Comparison of ENCODE assay signal across 17 mouse cellular contexts in genomic region chr1:177717057-177717835, GRCm38 (mm10). TPM values are rescaled to one million over a fixed set of nuclear protein-coding genes. Genes with fewer than 3 reads are reported as not detected.
DNase-seq lines count a peak whose midpoint lies in the region; ATAC-seq lines count a peak whose summit lies in the region.
"Had no signal": no experiment of that assay in that cellular context is flagged by ENCODE, and none has a peak within 500 bp of the region (broad histone marks: within the 10 kb centered on the region; RNA-seq: fewer than 3 reads in every experiment).

No protein-coding gene starts in this region.

- no peak overlapping the region for H3K27ac ChIP-seq in intestine, embryonic 14.5 days (ENCODE audit: low read depth)
- H3K27ac ChIP-seq in intestine, embryonic 15.5 days, result no peak overlapping the region
- no peak overlapping the region for H3K27ac ChIP-seq in liver, embryonic 15.5 days (replicated peaks)
- H3K27ac ChIP-seq: kidney, postnatal 0 days; limb, embryonic 15.5 days; midbrain, embryonic 10.5 days; neural tube, embryonic 13.5 days had no signal

- H3K27me3 ChIP-seq in intestine, embryonic 14.5 days (replicated peaks; ENCODE audit: control insufficient read depth, insufficient read depth, low read length), result no peaks in the 10 kb centered on the region
- H3K27me3 ChIP-seq in intestine, embryonic 15.5 days (replicated peaks), result no peaks in the 10 kb centered on the region
- no peaks in the 10 kb centered on the region for H3K27me3 ChIP-seq in liver, embryonic 15.5 days
- H3K27me3 ChIP-seq: limb, embryonic 15.5 days; neural tube, embryonic 13.5 days had no signal

- no peak for ATAC-seq in intestine, embryonic 14.5 days (replicated peaks; ENCODE audit: low FRiP score, low TSS enrichment, low read depth)
- ATAC-seq in intestine, embryonic 15.5 days, result no peak
- ATAC-seq in liver, embryonic 15.5 days (ENCODE audit: insufficient read depth), result peak; percentile 62
- ATAC-seq: forebrain, embryonic 15.5 days had no signal

- H3K4me2 ChIP-seq in intestine, embryonic 14.5 days (ENCODE audit: low read length), result no peak overlapping the region
- H3K4me2 ChIP-seq in intestine, embryonic 15.5 days (replicated peaks), result no peak overlapping the region
- H3K4me2 ChIP-seq in liver, embryonic 15.5 days, result no peak overlapping the region
- H3K4me2 ChIP-seq: forebrain, embryonic 15.5 days; limb, embryonic 15.5 days; neural tube, embryonic 13.5 days had no signal

- H3K36me3 ChIP-seq in intestine, embryonic 14.5 days (ENCODE audit: control insufficient read depth, insufficient read depth, low read length), result no peaks in the 10 kb centered on the region
- no peaks in the 10 kb centered on the region for H3K36me3 ChIP-seq in intestine, embryonic 15.5 days
- H3K36me3 ChIP-seq in liver, embryonic 15.5 days (replicated peaks), result no peaks in the 10 kb centered on the region
- H3K36me3 ChIP-seq: embryonic facial prominence, embryonic 10.5 days; forebrain, embryonic 15.5 days; limb, embryonic 15.5 days; midbrain, embryonic 10.5 days; neural tube, embryonic 13.5 days had no signal

- no peak overlapping the region for H3K4me3 ChIP-seq in intestine, embryonic 14.5 days (ENCODE audit: low read depth, low read length)
- no peak overlapping the region for H3K4me3 ChIP-seq in intestine, embryonic 15.5 days (replicated peaks)
- H3K4me3 ChIP-seq in liver, embryonic 15.5 days (replicated peaks), result no peak overlapping the region
- H3K4me3 ChIP-seq: embryonic facial prominence, embryonic 10.5 days; forebrain, embryonic 15.5 days; limb, embryonic 15.5 days; midbrain, embryonic 10.5 days; neural tube, embryonic 13.5 days had no signal

- no peaks in the 10 kb centered on the region for H3K9me3 ChIP-seq in intestine, embryonic 14.5 days (ENCODE audit: control insufficient read depth, low read length)
- H3K9me3 ChIP-seq in intestine, embryonic 15.5 days, result no peaks in the 10 kb centered on the region
- H3K9me3 ChIP-seq in liver, embryonic 15.5 days (replicated peaks), result no peaks in the 10 kb centered on the region
- H3K9me3 ChIP-seq: embryonic facial prominence, embryonic 10.5 days; forebrain, embryonic 15.5 days; limb, embryonic 15.5 days; midbrain, embryonic 10.5 days; neural tube, embryonic 13.5 days had no signal

- no peak overlapping the region for H3K9ac ChIP-seq in intestine, embryonic 14.5 days (ENCODE audit: low read length)
- H3K9ac ChIP-seq in intestine, embryonic 15.5 days, result no peak overlapping the region
- no peak overlapping the region for H3K9ac ChIP-seq in liver, embryonic 15.5 days
- H3K9ac ChIP-seq: forebrain, embryonic 15.5 days; limb, embryonic 15.5 days; neural tube, embryonic 13.5 days had no signal

- 79% methylated on average over 7 of the region's 7 CpGs for WGBS in intestine, embryonic 14.5 days
- WGBS in intestine, embryonic 15.5 days, result 72% methylated on average over 7 of the region's 7 CpGs
- 39% methylated on average over 7 of the region's 7 CpGs for WGBS in liver, embryonic 15.5 days (ENCODE audit: insufficient replicate concordance)

- DNase-seq in intestine, embryonic 14.5 days (ENCODE audit: low spot score), result peak; percentile 16
- DNase-seq in ES-CJ7 (ENCODE audit: low read depth, low spot score), result peak; percentile 47
- peak; percentile 25 for DNase-seq in c-Kit-positive CD71-positive TER-119-positive erythroid progenitor cells, embryonic 14.5 days (ENCODE audit: low spot score)
- no peak for DNase-seq in lung, postnatal 14 days
- no peak for DNase-seq in thymus, postnatal 10 days (ENCODE audit: low spot score in 2 of 2)
- DNase-seq: cerebellum, postnatal 36 days; heart, adult 11 months had no signal

- no peaks in the 10 kb centered on the region for H3K4me1 ChIP-seq in intestine, embryonic 14.5 days (replicated peaks; ENCODE audit: control insufficient read depth, insufficient read depth, low read length)
- H3K4me1 ChIP-seq in intestine, embryonic 15.5 days (replicated peaks), result no peaks in the 10 kb centered on the region
- peaks cover 20% of the 10 kb centered on the region for H3K4me1 ChIP-seq in liver, embryonic 15.5 days (replicated peaks)
- H3K4me1 ChIP-seq: limb, embryonic 15.5 days had no signal

RNA-seq across cellular contexts. Expression of gene 1700016C15Rik, which starts 12.4 kb away (rescaled TPM):
- polyA plus RNA-seq in intestine, embryonic 14.5 days (2014; fragmentation: Nextera tagmentation; extraction: Ambion mirVana), result not detected in 2 replicates
- polyA plus RNA-seq in intestine, embryonic 15.5 days (2015; fragmentation: Nextera tagmentation; extraction: Ambion mirVana), result 0.19 TPM in 1 of 2 replicates, not detected in the other
- not detected in 2 replicates for polyA plus RNA-seq in liver, embryonic 15.5 days (2015; fragmentation: Nextera tagmentation; extraction: Ambion mirVana)
- polyA plus RNA-seq: C2C12; embryonic facial prominence, embryonic 10.5 days; forebrain, embryonic 15.5 days; heart, embryonic 14.5 days; limb, embryonic 15.5 days; midbrain, embryonic 10.5 days; neural tube, embryonic 13.5 days had no signal

Comparison
In these comparisons a context has a peak if more than half of its experiments do, and no peak if none do; other contexts are left out.
1. DNase-seq: peak in intestine, embryonic 14.5 days (single experiment), ES-CJ7 (single experiment) and c-Kit-positive CD71-positive TER-119-positive erythroid progenitor cells, embryonic 14.5 days (single experiment); none in lung, postnatal 14 days (single experiment) and thymus, postnatal 10 days (0 of 2).